Comparison of ENCODE assay signal across 8 mouse cellular contexts in genomic region chr5:98167180-98167824, GRCm38 (mm10). TPM values are rescaled to one million over a fixed set of nuclear protein-coding genes. Genes with fewer than 3 reads are reported as not detected.
DNase-seq lines count a peak whose midpoint lies in the region; ATAC-seq and TF ChIP-seq lines count a peak whose summit lies in the region.

TSS of gene Prdm8 (plus strand) at chr5:98167198.

- H3K27me3 ChIP-seq in ES-Bruce4 (ENCODE audit: control insufficient read depth, insufficient read depth, low read length, poor library complexity, severe bottlenecking): peaks cover 14% of the 10 kb centered on the region
- H3K27me3 ChIP-seq in forebrain, embryonic 13.5 days: peaks cover 68% of the 10 kb centered on the region
- H3K27me3 ChIP-seq in heart, postnatal 0 days (ENCODE audit: control insufficient read depth, insufficient read depth, low read length): peaks cover 65% of the 10 kb centered on the region
- H3K27me3 ChIP-seq in neural tube, embryonic 14.5 days (ENCODE audit: control insufficient read depth, insufficient read depth, low read length): peaks cover 12% of the 10 kb centered on the region
- H3K27me3 ChIP-seq in thymus, adult 2 months (ENCODE audit: control insufficient read depth, insufficient read depth, low read length): peaks cover 30% of the 10 kb centered on the region

- peak within 1 kb of the TSS; percentile 63 for H3K4me3 ChIP-seq in ES-Bruce4 (ENCODE audit: low read depth, low read length)
- H3K4me3 ChIP-seq in forebrain, embryonic 13.5 days: peak within 1 kb of the TSS; percentile 45
- H3K4me3 ChIP-seq in heart, postnatal 0 days (ENCODE audit: low read depth, low read length): peak within 1 kb of the TSS; percentile 68
- peak within 1 kb of the TSS; percentile 41 for H3K4me3 ChIP-seq in neural tube, embryonic 14.5 days (ENCODE audit: low read depth, low read length)
- peak within 1 kb of the TSS; percentile 31 for H3K4me3 ChIP-seq in thymus, adult 2 months (ENCODE audit: control insufficient read depth, insufficient read depth, low read length)

- under 1% methylated on average over 48 of the region's 51 CpGs for WGBS in forebrain, embryonic 13.5 days
- WGBS in heart, postnatal 0 days: under 1% methylated on average over 47 of the region's 51 CpGs
- 1% methylated on average over 48 of the region's 51 CpGs for WGBS in neural tube, embryonic 14.5 days
- under 1% methylated on average over 51 of the region's 51 CpGs for WGBS in thymus, adult 2 months

- no peak for TF ChIP-seq POLR2A in ES-Bruce4 (IDR thresholded peaks at IDR 0.05; ENCODE audit: insufficient read depth, low read length)
- TF ChIP-seq POLR2A in thymus, adult 2 months (IDR thresholded peaks at IDR 0.05; ENCODE audit: control insufficient read depth, extremely low read depth, insufficient read depth, low read length, poor library complexity): no peak

- no peaks in the 10 kb centered on the region for H3K4me1 ChIP-seq in ES-Bruce4 (ENCODE audit: control insufficient read depth, insufficient read depth, low read length)
- H3K4me1 ChIP-seq in forebrain, embryonic 13.5 days: peaks cover 58% of the 10 kb centered on the region
- no peaks in the 10 kb centered on the region for H3K4me1 ChIP-seq in heart, postnatal 0 days (ENCODE audit: control insufficient read depth, insufficient read depth)
- H3K4me1 ChIP-seq in neural tube, embryonic 14.5 days (ENCODE audit: control insufficient read depth, insufficient read depth, low read length): peaks cover 22% of the 10 kb centered on the region; the same call in 1 of the 2 replicates
- H3K4me1 ChIP-seq in thymus, adult 2 months (replicated peaks; ENCODE audit: control insufficient read depth, insufficient read depth, low read length): peaks cover 13% of the 10 kb centered on the region

- peak; percentile 93 for TF ChIP-seq CTCF in ES-Bruce4 (IDR thresholded peaks at IDR 0.05; ENCODE audit: low read depth, low read length)
- peak; percentile 81 for TF ChIP-seq CTCF in heart, postnatal 0 days (IDR thresholded peaks at IDR 0.05; ENCODE audit: low read depth)
- peak; percentile 88 for TF ChIP-seq CTCF in thymus, adult 2 months (IDR thresholded peaks at IDR 0.05; ENCODE audit: borderline replicate concordance, control insufficient read depth, extremely low read depth, insufficient read depth, low read length, poor library complexity)

- peak within 1 kb of the TSS; percentile 69 for H3K4me2 ChIP-seq in forebrain, embryonic 13.5 days
- H3K4me2 ChIP-seq in heart, postnatal 0 days (ENCODE audit: low read depth, low read length): peak within 1 kb of the TSS; percentile 86
- H3K4me2 ChIP-seq in neural tube, embryonic 14.5 days (ENCODE audit: low read depth, low read length): peak within 1 kb of the TSS; percentile 65

- H3K9me3 ChIP-seq in ES-Bruce4 (replicated peaks; ENCODE audit: control insufficient read depth, insufficient read depth, low read length, poor library complexity, severe bottlenecking): no peaks in the 10 kb centered on the region
- H3K9me3 ChIP-seq in forebrain, embryonic 13.5 days (replicated peaks): no peaks in the 10 kb centered on the region
- no peaks in the 10 kb centered on the region for H3K9me3 ChIP-seq in heart, postnatal 0 days (replicated peaks; ENCODE audit: control insufficient read depth, low read length)
- H3K9me3 ChIP-seq in neural tube, embryonic 14.5 days (ENCODE audit: control insufficient read depth, low read length): no peaks in the 10 kb centered on the region

- TF ChIP-seq EP300 in ES-Bruce4 (IDR thresholded peaks at IDR 0.05; ENCODE audit: insufficient read depth, low read depth, low read length): no peak
- no peak for TF ChIP-seq EP300 in heart, postnatal 0 days (IDR thresholded peaks at IDR 0.05; ENCODE audit: low read depth)

- H3K36me3 ChIP-seq in ES-Bruce4 (ENCODE audit: control insufficient read depth, insufficient read depth, low read length, poor library complexity, severe bottlenecking): no peaks in the 10 kb centered on the region
- H3K36me3 ChIP-seq in forebrain, embryonic 13.5 days (ENCODE audit: poor library complexity, severe bottlenecking): no peaks in the 10 kb centered on the region
- no peaks in the 10 kb centered on the region for H3K36me3 ChIP-seq in heart, postnatal 0 days (replicated peaks; ENCODE audit: control insufficient read depth, insufficient read depth, low read length)
- no peaks in the 10 kb centered on the region for H3K36me3 ChIP-seq in neural tube, embryonic 14.5 days (ENCODE audit: control insufficient read depth, insufficient read depth, low read length)
- H3K36me3 ChIP-seq in thymus, adult 2 months (ENCODE audit: control insufficient read depth, insufficient read depth, low read length): no peaks in the 10 kb centered on the region

- peak; percentile 5 for DNase-seq in c-Kit-positive CD71-positive TER-119-positive erythroid progenitor cells, embryonic 14.5 days (ENCODE audit: low spot score)
- peak; percentile 70 for DNase-seq in heart, postnatal 0 days (ENCODE audit: low spot score)
- DNase-seq in layer of hippocampus, adult 18-20 months (ENCODE audit: low spot score in 2 of 2): peak; percentile 79 to 92
- DNase-seq in lung, adult 18-20 months: peak; percentile 71 to 84
- peak; percentile 73 for DNase-seq in thymus, adult 2 months

- ATAC-seq in forebrain, embryonic 13.5 days: peak; percentile 92
- peak; percentile 95 for ATAC-seq in heart, postnatal 0 days (ENCODE audit: insufficient read depth, low read depth)
- peak; percentile 91 for ATAC-seq in neural tube, embryonic 14.5 days (ENCODE audit: low read depth)

- H3K9ac ChIP-seq in ES-Bruce4 (ENCODE audit: low read depth, poor library complexity, severe bottlenecking): peak within 1 kb of the TSS; percentile 53
- H3K9ac ChIP-seq in forebrain, embryonic 13.5 days: peak within 1 kb of the TSS; percentile 57
- H3K9ac ChIP-seq in heart, postnatal 0 days (replicated peaks; ENCODE audit: low read depth, low read length): peak within 1 kb of the TSS; percentile 48
- peak within 1 kb of the TSS; percentile 41 for H3K9ac ChIP-seq in neural tube, embryonic 14.5 days (replicated peaks; ENCODE audit: low read depth, low read length)

- H3K27ac ChIP-seq in ES-Bruce4 (ENCODE audit: insufficient read depth, low read length): no peak within 1 kb of the TSS
- peak within 1 kb of the TSS; percentile 73 for H3K27ac ChIP-seq in forebrain, embryonic 13.5 days
- no peak within 1 kb of the TSS for H3K27ac ChIP-seq in heart, postnatal 0 days (ENCODE audit: low read depth)
- peak within 1 kb of the TSS; percentile 39; the same call in 1 of the 2 replicates for H3K27ac ChIP-seq in neural tube, embryonic 14.5 days (ENCODE audit: low read depth, low read length)
- H3K27ac ChIP-seq in thymus, adult 2 months (ENCODE audit: control insufficient read depth, insufficient read depth, low read length): no peak within 1 kb of the TSS

RNA-seq across cellular contexts. Expression of gene Prdm8, which starts in this region (rescaled TPM):
- polyA plus RNA-seq in ES-Bruce4 (2011; ENCODE audit: insufficient read depth, insufficient read length, low read depth, missing spikeins): 0.61 and 0.76 TPM in 2 replicates
- polyA plus RNA-seq in forebrain, embryonic 13.5 days (2015; fragmentation: Nextera tagmentation; extraction: Ambion mirVana): 2.7 and 4.2 TPM in 2 replicates
- 0.19 TPM in 1 of 2 replicates, not detected in the other for total RNA-seq in heart, postnatal 0 days (2014; rRNA removed; ENCODE audit: low replicate concordance)
- not detected in 2 replicates for polyA plus RNA-seq in heart, postnatal 0 days (2015; fragmentation: Nextera tagmentation; extraction: Ambion mirVana)
- total RNA-seq in layer of hippocampus, adult 18-20 months (2021): 10 to 100 TPM; 82.2 to 92.5 TPM
- polyA plus RNA-seq in neural tube, embryonic 14.5 days (2014; fragmentation: Nextera tagmentation; extraction: Ambion mirVana): 5.7 and 7.2 TPM in 2 replicates
- polyA plus RNA-seq in thymus, adult 2 months (2012; rRNA removed): 0.09 and 0.19 TPM in 2 replicates

Comparison
In these comparisons a context has a peak if more than half of its experiments do, and no peak if none do; other contexts are left out.
1. RNA of gene Prdm8 (total RNA-seq): 82.2 to 92.5 TPM in layer of hippocampus, adult 18-20 months; 0.19 TPM in heart, postnatal 0 days; every median in the first group is over 10 times any median in the second.
2. Peak in DNase-seq, ATAC-seq, H3K4me3 ChIP-seq, H3K9ac ChIP-seq and H3K4me2 ChIP-seq in heart, postnatal 0 days; RNA of the gene not detected or under 1 TPM.
3. Peak in DNase-seq and H3K4me3 ChIP-seq in thymus, adult 2 months; RNA of the gene not detected or under 1 TPM.
4. H3K27ac ChIP-seq: peak in forebrain, embryonic 13.5 days (single experiment) and neural tube, embryonic 14.5 days (single experiment); none in ES-Bruce4 (single experiment), heart, postnatal 0 days (single experiment) and thymus, adult 2 months (single experiment).
5. DNase-seq: peak in every context shown above with its lines; median percentile 86 in layer of hippocampus, adult 18-20 months; 78 in lung, adult 18-20 months; 73 in thymus, adult 2 months; 70 in heart, postnatal 0 days; 5 in c-Kit-positive CD71-positive TER-119-positive erythroid progenitor cells, embryonic 14.5 days.
6. Peak in every context shown above with its lines, with median percentiles within 50 percentile points of each other: H3K4me3 ChIP-seq, H3K9ac ChIP-seq, CTCF ChIP-seq, ATAC-seq and H3K4me2 ChIP-seq.